Mouse (Mus musculus) thymus, postnatal 0 days (tissue): ENCODE data around the gene Cst6. TPM values are rescaled to one million over a fixed set of nuclear protein-coding genes. Genes with fewer than 3 reads are reported as not detected.
A peak's percentile ranks its signal among the peaks of the same experiment; 100 is the strongest.

Experiments
- DNase-seq: peaks from one replicate; pipeline ENCODE4 v3.0.0-alpha.2; 2015; ENCODE audit warnings: low spot score
- polyA plus RNA-seq: library from polyadenylated mRNA; unstranded; fragments of >200 nt; fragmentation: Nextera tagmentation; extraction: Ambion mirVana; gene quantifications from 2 replicates; pipeline ENCODE4 v1.2.1, GENCODE M21; 2015

The Cst6 gene
- polyA plus RNA-seq, 1 experiment from 2014 or later = 30.5 TPM

DNA sequence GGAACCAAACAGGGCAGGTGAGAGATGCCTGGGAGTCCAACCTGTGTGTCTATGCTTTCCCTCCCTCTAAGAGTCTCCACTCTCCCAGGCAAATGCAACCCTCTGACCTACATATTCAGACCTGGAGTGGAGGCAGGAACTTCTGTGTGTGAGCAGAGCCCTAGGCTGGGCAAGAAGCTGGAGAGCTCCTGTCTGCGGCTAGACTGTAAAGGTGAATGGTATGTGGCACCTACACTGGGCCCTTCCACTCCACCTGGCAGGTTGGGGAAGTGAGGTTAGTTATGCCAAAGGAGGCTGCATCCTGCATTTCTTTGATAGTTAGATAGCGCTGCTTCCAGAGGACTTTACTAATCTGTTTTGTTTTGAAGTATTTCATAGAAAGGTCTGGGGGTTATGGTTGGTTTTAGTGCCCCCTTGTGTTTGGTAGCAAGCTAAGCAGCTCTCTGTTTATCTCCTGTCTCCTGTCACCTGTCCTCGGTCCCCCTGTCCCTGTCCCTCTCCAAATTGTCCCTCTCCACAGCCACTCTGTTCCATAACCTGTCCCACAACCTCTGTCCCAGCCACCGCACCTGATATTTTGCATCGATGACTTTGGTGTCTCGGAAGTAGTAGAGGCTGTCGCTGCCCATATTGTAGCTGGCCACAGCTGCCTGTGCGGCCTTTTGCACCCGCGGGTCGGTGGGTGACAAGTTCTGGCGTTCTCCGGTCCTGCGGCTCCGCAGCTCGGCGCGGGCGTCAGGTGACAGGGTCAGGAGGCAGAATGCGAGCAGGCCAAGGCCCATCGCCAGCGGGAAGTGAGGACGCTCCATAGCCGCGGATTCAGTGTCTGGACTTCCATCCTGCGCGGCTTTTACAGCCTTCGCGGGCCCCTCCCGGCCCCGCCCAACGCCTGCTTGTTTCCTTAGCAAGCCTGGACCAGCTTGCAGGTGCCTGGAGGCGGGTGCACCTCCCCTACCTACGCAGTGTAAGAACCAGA, 560 bp downstream of the Cst6 start:
- DNase-seq = peak; percentile 69

- DNase-seq = no peak
These were observed 1.3 kb downstream of the Cst6 start for GRCm38 (mm10) chr19:5348064-5348463.

DNA sequence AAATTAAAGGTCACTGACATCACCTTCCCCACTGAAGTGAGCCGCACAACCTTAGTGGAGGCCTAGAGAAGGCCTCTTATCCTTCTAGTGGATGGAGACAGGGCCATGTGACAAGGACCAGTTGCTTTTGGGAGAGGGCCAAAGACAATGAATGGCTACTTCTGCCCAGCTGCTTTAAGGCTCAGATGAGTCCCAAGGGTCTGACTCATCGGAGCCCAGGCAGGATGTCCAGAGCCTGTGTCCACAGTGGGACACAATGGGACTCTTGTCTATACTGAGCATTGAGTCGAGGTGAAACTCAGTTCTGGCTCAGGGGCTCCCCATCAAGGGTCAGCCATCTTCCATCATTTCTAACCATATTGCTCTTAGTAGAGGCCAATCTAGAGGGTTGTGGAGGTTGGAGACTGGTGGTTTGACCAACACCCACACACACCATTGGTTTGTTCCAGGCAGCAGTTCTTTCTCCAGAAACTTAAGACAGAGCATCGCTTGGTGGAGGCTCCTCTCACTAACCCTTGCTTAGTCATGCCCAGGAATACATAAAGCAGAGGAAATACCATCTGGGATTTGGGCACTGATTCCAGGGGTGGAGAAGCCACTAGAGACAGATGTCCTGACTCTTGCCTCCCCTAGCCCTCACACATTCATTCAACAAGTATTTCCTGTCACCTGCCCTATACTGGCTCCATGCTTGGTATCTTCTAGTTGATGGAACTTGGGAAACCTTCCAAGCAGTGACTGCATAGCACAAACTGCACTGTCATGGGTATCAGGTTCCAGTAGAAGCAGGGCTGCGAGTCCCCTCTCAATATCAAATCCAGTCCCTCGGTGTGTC, 3.9 kb downstream of the Cst6 start:
- DNase-seq = no peak

GRCm38 (mm10) chr19:5341360-5341759, 8.0 kb downstream of the Cst6 start:
- DNase-seq = no peak

GRCm38 (mm10) chr19:5337975-5338374, 11.4 kb downstream of the Cst6 start:
- DNase-seq = peak; percentile 80

GRCm38 (mm10) chr19:5335441-5335840, 13.9 kb downstream of the Cst6 start, which contains the start of gene Catsper1:
Gene Catsper1 (plus strand): TSS chr19:5335741.
- DNase-seq = no peak

DNA sequence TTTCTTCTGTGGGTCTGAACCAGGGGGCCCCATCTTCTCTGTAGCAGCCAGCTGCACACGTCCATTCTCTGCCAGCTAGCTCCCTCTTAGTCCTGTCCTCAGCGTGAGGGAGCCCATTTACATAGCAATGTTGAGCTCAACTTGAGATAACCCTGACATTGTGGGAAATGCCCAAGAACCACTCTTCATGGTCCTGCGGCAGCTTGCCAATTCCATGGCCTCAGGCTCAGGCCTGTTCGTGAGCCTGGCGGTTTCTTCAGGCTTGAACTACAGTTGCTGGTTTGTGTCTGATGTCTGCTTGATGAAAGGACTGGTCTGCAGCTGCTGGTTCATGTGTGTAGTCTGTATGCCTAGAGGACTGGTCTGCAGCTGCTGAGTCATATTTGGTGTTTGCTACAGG, 14.6 kb downstream of the Cst6 start:
- DNase-seq = no peak

- no peak for DNase-seq
These were observed 21.4 kb downstream of the Cst6 start for GRCm38 (mm10) chr19:5327970-5328369.

- peak; percentile 40 for DNase-seq
These were observed 25.6 kb downstream of the Cst6 start for GRCm38 (mm10) chr19:5323801-5324200.

- no peak for DNase-seq
These were observed 36.2 kb downstream of the Cst6 start for GRCm38 (mm10) chr19:5313189-5313588.

DNA sequence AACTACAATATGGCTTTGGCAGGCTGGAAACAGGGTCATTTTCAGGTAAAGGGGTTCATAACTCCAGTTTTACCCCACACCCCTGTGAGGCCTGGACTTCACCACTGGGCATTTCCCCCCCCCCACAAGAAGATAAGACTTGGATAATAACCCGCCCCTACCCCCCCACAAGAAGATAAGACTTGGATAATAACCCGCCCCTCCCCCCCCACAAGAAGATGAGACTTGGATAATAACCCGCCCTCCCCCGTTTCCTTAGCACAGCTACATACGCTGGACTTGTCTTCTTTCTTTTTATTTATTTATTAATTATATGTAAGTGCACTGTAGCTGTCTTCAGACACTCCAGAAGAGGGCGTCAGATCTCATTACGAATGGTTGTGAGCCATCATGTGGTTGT, 40.3 kb downstream of the Cst6 start:
- no peak for DNase-seq

DNA sequence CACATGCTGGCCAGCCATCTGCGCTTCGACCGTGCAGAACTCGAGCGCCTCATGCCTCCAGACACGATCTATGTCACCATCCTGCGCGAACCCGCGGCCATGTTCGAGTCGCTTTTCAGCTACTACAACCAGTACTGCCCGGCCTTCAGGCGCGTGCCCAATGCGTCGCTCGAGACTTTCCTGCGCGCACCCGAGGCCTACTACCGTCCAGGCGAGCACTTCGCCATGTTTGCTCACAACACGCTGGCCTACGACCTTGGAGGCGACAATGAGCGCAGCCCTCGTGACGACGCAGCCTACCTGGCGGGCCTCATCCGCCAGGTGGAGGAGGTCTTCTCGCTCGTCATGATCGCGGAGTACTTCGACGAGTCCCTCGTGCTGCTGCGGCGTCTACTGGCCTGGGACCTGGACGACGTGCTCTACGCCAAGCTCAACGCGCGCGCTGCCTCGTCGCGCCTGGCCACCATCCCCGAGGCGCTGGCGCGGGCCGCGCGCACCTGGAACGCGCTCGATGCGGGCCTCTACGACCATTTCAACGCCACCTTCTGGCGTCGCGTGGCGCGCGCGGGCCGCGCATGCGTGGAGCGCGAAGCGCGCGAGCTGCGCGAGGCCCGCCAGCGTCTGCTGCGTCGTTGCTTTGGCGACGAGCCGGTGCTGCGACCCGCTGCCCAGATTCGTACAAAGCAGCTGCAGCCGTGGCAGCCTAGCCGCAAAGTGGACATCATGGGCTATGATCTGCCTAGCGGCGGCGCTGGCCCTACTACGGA, 42.2 kb downstream of the Cst6 start:
- peak; percentile 52 for DNase-seq

GRCm38 (mm10) chr19:5306279-5306678, 43.1 kb downstream of the Cst6 start:
- DNase-seq = no peak

- DNase-seq = peak; percentile 88
These were observed 46.9 kb downstream of the Cst6 start for GRCm38 (mm10) chr19:5302455-5302854.

DNA sequence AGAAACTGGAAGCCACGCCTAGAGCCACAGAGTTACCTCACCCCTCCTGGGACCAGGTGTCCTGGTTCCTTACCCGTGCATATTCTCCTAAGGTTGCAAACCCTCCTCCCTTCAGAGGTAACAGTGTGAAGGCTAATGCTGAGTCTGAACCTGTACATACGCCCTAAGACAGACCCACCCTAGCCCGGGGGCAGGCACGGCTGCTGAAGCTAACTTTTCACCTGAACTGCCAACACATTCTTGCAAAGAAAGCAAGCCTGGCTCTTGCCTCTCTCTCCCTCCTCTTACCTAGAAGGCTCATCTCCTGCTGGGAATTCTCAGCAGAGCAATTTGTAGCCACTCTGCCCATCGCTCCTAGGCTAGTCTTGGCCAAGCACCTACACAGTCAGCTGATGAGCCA, 48.8 kb downstream of the Cst6 start:
- no peak for DNase-seq

- no peak for DNase-seq
These were observed 51.2 kb downstream of the Cst6 start, which contains the start of gene Gal3st3 for GRCm38 (mm10) chr19:5297903-5298800. Gene Gal3st3 (plus strand): TSS chr19:5298331.

- DNase-seq = no peak
These were observed 52.7 kb downstream of the Cst6 start for GRCm38 (mm10) chr19:5296630-5297029.

GRCm38 (mm10) chr19:5295736-5296075, 53.7 kb downstream of the Cst6 start:
- no peak for DNase-seq

DNA sequence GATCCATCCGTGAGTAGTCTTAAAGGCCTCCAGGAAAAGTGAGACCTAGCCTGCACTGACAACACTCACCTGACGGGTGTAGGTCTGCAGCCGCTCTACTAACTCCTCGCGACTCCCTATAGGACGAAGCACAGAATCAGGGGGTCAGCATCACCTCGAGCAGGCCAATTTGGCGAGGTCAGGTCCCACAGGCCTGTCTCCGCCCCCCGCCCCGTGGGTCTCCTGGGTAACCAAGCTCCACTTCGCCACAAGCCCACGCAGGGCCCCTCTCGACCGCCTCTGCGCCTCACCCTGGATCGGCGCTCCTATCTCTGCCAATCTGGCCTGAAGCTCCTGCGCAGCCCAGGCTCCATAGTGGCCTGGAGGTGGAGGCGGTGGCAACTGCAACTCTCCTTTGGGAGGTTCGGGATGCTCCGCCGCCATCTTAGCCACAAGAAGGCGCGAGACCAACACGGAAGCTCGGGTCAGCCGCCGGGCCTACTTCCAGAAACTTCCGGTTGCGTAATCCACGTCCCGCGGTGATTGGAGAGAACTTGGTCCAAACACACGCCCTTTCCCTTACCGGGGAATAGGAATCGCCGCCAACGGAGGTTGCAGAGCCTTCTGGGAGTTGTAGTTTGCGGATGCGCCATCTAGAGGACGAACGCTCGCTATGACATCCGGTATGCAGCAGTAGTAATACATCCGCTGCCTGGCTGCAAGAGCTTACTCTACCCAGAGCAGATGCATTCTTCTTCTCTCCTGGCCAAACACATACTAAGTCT, 54.2 kb downstream of the Cst6 start, which contains the start of gene Sf3b2:
Gene Sf3b2, minus strand, starts transcription at position 484 of the 764 bp plus-strand sequence.
- DNase-seq = peak; percentile 99
